Mouse (Mus musculus): ENCODE results near the gene Alyref. TPM values are rescaled to one million over a fixed set of nuclear protein-coding genes. Genes with fewer than 3 reads are reported as not detected.
A peak's percentile ranks its signal among the peaks of the same experiment; 100 is the strongest.
"Not testable (repeated sequence)": the region's sequence is repeated elsewhere in the genome, so short reads cannot be mapped to it uniquely, and the experiment has no call there.

Alyref gene
- polyA plus RNA-seq, 1 experiment from 2014 or later, result 352 TPM

DNA sequence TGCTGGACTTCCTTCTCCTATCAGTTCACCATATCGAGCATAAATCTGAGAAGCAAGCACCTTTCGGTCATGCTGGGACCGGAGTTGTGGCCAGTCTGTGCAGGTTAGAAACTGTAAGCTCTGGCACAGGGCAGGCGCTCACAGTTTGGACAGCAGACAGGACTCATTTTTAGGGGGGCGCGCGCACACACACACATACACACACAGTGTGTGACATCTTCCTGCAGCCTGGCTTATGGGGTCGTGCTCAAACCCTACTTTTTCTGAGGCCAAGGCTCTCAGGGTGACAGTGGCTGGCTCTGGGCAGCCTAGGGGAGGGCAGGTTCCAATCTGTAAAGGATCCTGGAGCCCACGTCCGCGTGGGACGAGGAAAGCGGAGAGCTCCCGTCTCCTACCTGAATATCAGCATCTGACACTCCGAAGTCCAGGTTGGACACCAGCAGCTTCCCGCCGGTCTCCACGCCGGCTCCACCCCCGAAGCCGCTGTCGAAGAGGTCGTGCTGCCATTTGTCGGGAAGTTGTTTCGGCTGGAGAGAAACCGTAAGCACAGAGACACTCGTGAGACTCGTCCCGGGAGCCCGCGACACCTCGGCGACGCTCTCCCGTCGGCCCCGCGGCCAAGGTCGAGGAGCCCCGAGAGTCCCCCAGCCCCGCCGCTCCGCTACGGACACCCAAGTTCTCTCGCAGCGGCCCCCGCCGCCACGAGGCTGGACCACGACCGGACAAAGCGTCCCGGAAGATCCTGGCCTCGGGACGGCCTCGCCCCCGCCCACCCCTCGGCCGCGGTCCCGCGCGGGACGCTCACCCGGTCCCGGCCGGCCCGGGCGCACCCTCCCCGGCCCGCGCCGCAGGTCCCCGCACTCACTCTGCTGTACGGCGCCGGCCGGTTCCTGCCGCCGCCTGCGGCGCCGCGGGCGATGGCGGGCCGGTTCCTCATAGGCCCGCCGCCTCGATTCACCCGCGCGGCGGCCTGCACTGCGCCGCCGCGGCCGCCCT is 627 bp downstream of the Alyref start:
- H3K9ac ChIP-seq (ENCODE audit: low read length), result peak overlapping the region; percentile 98
- H3K9me3 ChIP-seq (replicated peaks; ENCODE audit: control insufficient read depth, low read length), result no peaks in the 10 kb centered on the region
- H3K4me1 ChIP-seq (ENCODE audit: control insufficient read depth, insufficient read depth, low read length), result peaks cover 16% of the 10 kb centered on the region
- H3K36me3 ChIP-seq (ENCODE audit: control insufficient read depth, insufficient read depth, low read length), result peaks cover 58% of the 10 kb centered on the region
- peak overlapping the region; percentile 86 for H3K27ac ChIP-seq (ENCODE audit: low read depth, low read length)
- DNase-seq (ENCODE audit: low spot score) (no peak), ATAC-seq (peak; percentile 65)
- 6% methylated on average over 77 of the region's 99 CpGs for WGBS
- H3K4me3 ChIP-seq (ENCODE audit: low read depth, low read length), result peak overlapping the region; percentile 97
- H3K27me3 ChIP-seq (replicated peaks; ENCODE audit: control insufficient read depth, insufficient read depth, low read length), result no peaks in the 10 kb centered on the region
- peak overlapping the region; percentile 72 for H3K4me2 ChIP-seq (ENCODE audit: low read length)

DNA sequence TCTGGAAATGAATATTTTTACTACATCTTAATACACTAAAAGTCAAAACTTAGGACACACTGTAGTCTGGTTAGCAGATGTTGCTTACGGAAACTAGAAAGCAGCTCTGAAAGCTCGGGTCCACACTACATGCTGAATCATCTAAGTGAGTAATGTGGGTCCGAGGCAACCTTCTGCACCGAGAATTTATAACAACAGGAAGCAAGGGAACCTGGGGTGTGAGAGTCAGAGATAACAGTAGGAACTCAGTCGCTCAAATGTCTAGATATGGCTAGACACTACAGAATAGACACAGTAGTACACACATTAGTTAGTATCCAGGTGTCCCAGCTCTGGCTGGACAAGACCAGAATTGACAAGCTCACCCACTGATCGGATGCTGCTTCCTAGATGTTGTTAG is 9.6 kb downstream of the Alyref start:
- Histone ChIP-seq H3K36me3 (ENCODE audit: control insufficient read depth, insufficient read depth, low read length) (peaks cover 89% of the 10 kb centered on the region), H3K27me3 (replicated peaks; ENCODE audit: control insufficient read depth, insufficient read depth, low read length) (no peaks in the 10 kb centered on the region), H3K4me1 (ENCODE audit: control insufficient read depth, insufficient read depth, low read length) (no peaks in the 10 kb centered on the region), H3K27ac (ENCODE audit: low read depth, low read length) (no peak overlapping the region), H3K4me2 (ENCODE audit: low read length) (no peak overlapping the region), H3K4me3 (ENCODE audit: low read depth, low read length) (no peak overlapping the region), H3K9ac (ENCODE audit: low read length) (no peak overlapping the region), H3K9me3 (replicated peaks; ENCODE audit: control insufficient read depth, low read length) (no peaks in the 10 kb centered on the region)
- ATAC-seq (no peak), DNase-seq (ENCODE audit: low spot score) (no peak)
- WGBS, result 97% methylated on average over 6 of the region's 6 CpGs

DNA sequence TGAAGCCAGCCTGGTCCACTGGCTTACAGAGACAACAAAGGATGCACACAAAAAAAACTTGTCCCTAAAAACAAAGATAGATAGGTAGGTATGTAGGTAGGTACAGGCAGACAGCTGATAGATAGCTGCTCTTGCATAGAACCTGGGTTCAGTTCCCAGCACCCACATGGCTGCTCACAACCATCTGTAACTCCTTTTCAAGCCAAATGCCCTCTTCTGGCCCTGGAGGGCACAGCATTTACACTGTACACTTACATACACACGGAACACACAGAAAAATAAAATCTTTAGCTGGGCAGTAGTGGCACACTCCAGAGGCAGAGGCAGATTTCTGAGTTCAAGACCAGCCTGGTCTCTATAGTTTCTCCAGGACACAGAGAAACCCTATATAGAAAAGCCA is 14.2 kb downstream of the Alyref start:
- Histone ChIP-seq H3K27me3 (replicated peaks; ENCODE audit: control insufficient read depth, insufficient read depth, low read length) (no peaks in the 10 kb centered on the region), H3K36me3 (ENCODE audit: control insufficient read depth, insufficient read depth, low read length) (peaks cover 55% of the 10 kb centered on the region), H3K27ac (ENCODE audit: low read depth, low read length) (no peak overlapping the region), H3K4me3 (ENCODE audit: low read depth, low read length) (no peak overlapping the region), H3K4me2 (ENCODE audit: low read length) (no peak overlapping the region), H3K9me3 (replicated peaks; ENCODE audit: control insufficient read depth, low read length) (no peaks in the 10 kb centered on the region), H3K9ac (ENCODE audit: low read length) (no peak overlapping the region), H3K4me1 (ENCODE audit: control insufficient read depth, insufficient read depth, low read length) (peaks cover 10% of the 10 kb centered on the region)
- DNase-seq (ENCODE audit: low spot score) (no peak), ATAC-seq (no peak)
- WGBS, result 97% methylated on average over 1 of the region's 1 CpGs

DNA sequence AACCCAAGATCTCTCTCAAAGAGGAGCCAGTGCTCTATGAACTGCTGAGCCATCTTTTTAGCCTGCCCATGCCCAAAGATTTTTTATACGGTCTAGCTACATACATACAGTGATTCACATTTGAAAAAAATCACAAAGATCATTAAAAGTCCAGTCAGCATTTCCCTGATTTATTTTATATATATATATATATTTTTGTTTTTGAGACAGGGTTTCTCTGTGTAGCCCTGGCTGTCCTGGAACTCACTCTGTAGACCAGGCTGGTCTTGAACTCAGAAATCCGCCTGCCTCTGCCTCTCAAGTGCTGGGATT is 15.2 kb downstream of the Alyref start:
- H3K36me3 ChIP-seq (ENCODE audit: control insufficient read depth, insufficient read depth, low read length), result peaks cover 55% of the 10 kb centered on the region
- H3K9ac ChIP-seq (ENCODE audit: low read length); H3K27me3 ChIP-seq (replicated peaks; ENCODE audit: control insufficient read depth, insufficient read depth, low read length); ATAC-seq; H3K9me3 ChIP-seq (replicated peaks; ENCODE audit: control insufficient read depth, low read length); H3K4me1 ChIP-seq (ENCODE audit: control insufficient read depth, insufficient read depth, low read length); H3K4me2 ChIP-seq (ENCODE audit: low read length); DNase-seq (ENCODE audit: low spot score); H3K4me3 ChIP-seq (ENCODE audit: low read depth, low read length); H3K27ac ChIP-seq (ENCODE audit: low read depth, low read length): not testable (repeated sequence)
- 92% methylated on average over 2 of the region's 2 CpGs for WGBS

DNA sequence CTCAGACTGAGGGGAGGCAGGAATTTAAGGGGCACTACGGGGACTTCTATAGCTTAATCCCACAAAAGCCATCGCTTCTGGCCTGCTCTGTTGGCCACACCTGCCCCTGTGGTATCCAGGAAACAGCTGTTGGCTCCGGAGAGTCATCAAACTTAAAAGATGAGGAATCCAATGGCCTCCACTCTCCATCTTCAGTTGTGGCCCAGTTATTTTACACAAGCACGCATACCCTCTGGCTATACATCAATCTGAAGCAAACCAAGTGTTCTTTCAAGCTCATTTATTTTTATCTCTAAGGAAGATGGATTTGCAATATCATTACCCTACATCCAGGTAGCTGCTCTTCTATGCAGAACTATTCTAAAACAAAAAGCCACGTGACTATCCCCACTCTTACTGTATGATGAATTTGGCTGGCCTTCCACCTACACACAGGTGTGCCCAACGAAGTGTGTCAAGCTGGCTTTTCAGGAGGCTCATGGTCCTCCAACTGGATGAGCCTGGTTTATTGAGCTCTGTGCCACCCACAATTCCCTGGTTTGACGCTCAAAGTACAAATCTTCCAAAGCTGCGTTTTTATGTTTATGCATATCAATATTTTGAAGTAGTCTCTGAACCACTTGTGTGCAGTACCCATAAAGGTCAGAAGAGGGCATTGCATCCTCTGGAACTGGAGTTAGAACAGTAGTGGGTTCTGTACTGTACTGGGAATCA is 15.7 kb downstream of the Alyref start:
- no peaks in the 10 kb centered on the region for H3K27me3 ChIP-seq (replicated peaks; ENCODE audit: control insufficient read depth, insufficient read depth, low read length)
- H3K9me3 ChIP-seq (replicated peaks; ENCODE audit: control insufficient read depth, low read length), result no peaks in the 10 kb centered on the region
- DNase-seq (ENCODE audit: low spot score), result peak; percentile 24
- peaks cover 55% of the 10 kb centered on the region for H3K36me3 ChIP-seq (ENCODE audit: control insufficient read depth, insufficient read depth, low read length)
- peak overlapping the region; percentile 85 for H3K4me2 ChIP-seq (ENCODE audit: low read length)
- WGBS, result 75% methylated on average over 8 of the region's 8 CpGs
- peaks cover 10% of the 10 kb centered on the region for H3K4me1 ChIP-seq (ENCODE audit: control insufficient read depth, insufficient read depth, low read length)
- H3K27ac ChIP-seq (ENCODE audit: low read depth, low read length), result peak overlapping the region; percentile 95
- peak overlapping the region; percentile 95 for H3K9ac ChIP-seq (ENCODE audit: low read length)
- H3K4me3 ChIP-seq (ENCODE audit: low read depth, low read length), result peak overlapping the region; percentile 89
- no peak for ATAC-seq

DNA sequence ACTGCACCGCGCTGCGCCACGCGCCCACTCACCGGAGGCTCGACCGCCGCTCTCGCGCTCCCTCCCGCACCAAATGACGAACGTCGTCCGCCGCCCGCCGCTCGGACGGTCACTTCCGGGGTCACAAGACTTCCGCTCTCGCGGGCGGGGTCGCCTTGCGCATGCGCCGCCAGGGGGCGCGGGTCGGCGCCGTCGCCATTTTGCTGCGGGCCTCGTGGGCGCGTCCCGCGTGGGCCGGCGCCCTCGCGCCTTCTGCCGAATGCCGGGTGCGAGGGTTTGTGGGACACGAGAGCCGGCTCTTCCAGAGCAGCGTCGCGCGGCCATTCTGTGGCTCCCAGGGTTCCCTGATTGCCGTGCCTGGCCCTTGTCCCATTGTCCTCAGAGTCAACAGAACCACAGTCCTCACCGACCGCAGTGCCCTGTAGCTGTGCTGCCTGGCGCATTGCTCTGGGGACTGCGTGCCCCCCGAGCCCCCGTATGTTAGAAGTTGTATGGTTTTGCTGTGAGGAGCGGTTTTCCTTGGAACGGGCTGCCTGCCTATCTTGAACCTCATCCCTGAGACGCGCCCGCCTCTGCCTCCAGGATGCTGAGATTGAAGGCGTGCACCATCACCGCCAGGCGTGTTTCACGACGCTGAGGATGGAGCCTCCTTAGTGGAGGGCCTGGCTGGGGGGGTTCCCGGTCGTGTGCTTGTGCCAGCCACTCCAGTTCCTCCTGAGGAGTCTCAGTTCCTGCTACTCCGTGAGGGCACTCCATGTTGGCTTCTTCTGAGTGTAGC is 16.5 kb downstream of the Alyref start, which contains the start of gene Arhgdia:
Gene Arhgdia, minus strand, starts transcription at position 135 of the 778 bp plus-strand sequence.
- Histone ChIP-seq H3K9me3 (replicated peaks; ENCODE audit: control insufficient read depth, low read length) (no peaks in the 10 kb centered on the region), H3K4me2 (ENCODE audit: low read length) (peak within 1 kb of the TSS; percentile 85), H3K4me3 (ENCODE audit: low read depth, low read length) (peak within 1 kb of the TSS; percentile 89), H3K4me1 (ENCODE audit: control insufficient read depth, insufficient read depth, low read length) (peaks cover 10% of the 10 kb centered on the region), H3K36me3 (ENCODE audit: control insufficient read depth, insufficient read depth, low read length) (peaks cover 51% of the 10 kb centered on the region), H3K27me3 (replicated peaks; ENCODE audit: control insufficient read depth, insufficient read depth, low read length) (no peaks in the 10 kb centered on the region), H3K27ac (ENCODE audit: low read depth, low read length) (peak within 1 kb of the TSS; percentile 95), H3K9ac (ENCODE audit: low read length) (peak within 1 kb of the TSS; percentile 95)
- WGBS, result 6% methylated on average over 62 of the region's 75 CpGs
- ATAC-seq (peak; percentile 65), DNase-seq (ENCODE audit: low spot score) (peak; percentile 90)

DNA sequence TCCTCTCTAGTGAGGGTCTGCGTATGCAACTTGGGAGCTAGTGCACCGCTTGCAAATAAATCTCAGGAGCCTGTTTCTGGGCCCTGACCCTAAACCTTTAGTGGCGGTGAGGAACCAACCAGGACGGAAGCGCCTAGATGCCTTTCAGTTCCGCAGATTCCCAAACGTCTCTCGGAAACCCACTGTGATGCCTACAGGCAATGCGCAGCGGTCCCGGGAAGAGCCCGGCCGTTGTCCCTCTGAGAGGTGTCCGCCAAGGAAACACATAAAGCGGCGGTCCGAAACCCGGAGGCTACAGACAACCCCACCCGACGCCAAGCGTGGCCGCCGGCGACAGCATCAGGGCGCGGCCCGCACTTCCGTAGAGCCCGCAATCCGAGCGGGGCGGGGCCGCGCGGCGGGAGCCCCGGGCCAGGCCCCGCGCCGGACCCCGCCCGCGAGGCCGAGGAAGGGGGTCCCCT is 17.3 kb downstream of the Alyref start:
- peak overlapping the region; percentile 95 for H3K9ac ChIP-seq (ENCODE audit: low read length)
- H3K4me3 ChIP-seq (ENCODE audit: low read depth, low read length), result peak overlapping the region; percentile 89
- H3K4me2 ChIP-seq (ENCODE audit: low read length), result peak overlapping the region; percentile 85
- H3K4me1 ChIP-seq (ENCODE audit: control insufficient read depth, insufficient read depth, low read length), result peaks cover 10% of the 10 kb centered on the region
- peak overlapping the region; percentile 95 for H3K27ac ChIP-seq (ENCODE audit: low read depth, low read length)
- H3K27me3 ChIP-seq (replicated peaks; ENCODE audit: control insufficient read depth, insufficient read depth, low read length), result no peaks in the 10 kb centered on the region
- no peaks in the 10 kb centered on the region for H3K9me3 ChIP-seq (replicated peaks; ENCODE audit: control insufficient read depth, low read length)
- ATAC-seq (peak; percentile 50), DNase-seq (ENCODE audit: low spot score) (peak; percentile 34)
- peaks cover 43% of the 10 kb centered on the region for H3K36me3 ChIP-seq (ENCODE audit: control insufficient read depth, insufficient read depth, low read length)
- WGBS, result under 1% methylated on average over 44 of the region's 44 CpGs

DNA sequence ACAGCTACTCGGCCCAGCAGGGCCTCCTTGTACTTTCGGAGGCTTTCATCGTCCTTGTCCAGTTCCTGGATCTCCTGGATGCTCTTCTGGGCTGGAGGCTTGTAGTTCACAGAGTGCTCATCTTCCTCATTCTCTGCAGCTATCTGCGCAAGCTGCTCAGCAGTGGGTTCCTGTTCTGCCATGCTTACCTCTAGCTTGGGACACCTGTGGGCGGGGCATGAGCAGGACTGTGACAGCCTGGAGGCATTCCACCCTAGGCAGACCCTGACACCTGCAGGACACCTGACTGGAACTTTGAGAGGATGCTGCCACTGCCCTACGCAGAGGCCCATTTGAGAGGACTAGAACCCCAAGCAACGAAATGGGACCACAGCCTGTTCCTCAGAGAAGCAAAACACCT is 18.0 kb downstream of the Alyref start:
- Histone ChIP-seq H3K4me1 (ENCODE audit: control insufficient read depth, insufficient read depth, low read length) (peaks cover 10% of the 10 kb centered on the region), H3K4me2 (ENCODE audit: low read length) (peak overlapping the region; percentile 85), H3K27ac (ENCODE audit: low read depth, low read length) (peak overlapping the region; percentile 95; the same call in 1 of the 2 replicates), H3K9ac (ENCODE audit: low read length) (peak overlapping the region; percentile 95), H3K9me3 (replicated peaks; ENCODE audit: control insufficient read depth, low read length) (no peaks in the 10 kb centered on the region), H3K36me3 (ENCODE audit: control insufficient read depth, insufficient read depth, low read length) (peaks cover 36% of the 10 kb centered on the region), H3K4me3 (ENCODE audit: low read depth, low read length) (peak overlapping the region; percentile 89), H3K27me3 (replicated peaks; ENCODE audit: control insufficient read depth, insufficient read depth, low read length) (no peaks in the 10 kb centered on the region)
- DNase-seq (ENCODE audit: low spot score) (no peak), ATAC-seq (no peak)
- 62% methylated on average over 7 of the region's 7 CpGs for WGBS

All from forebrain, embryonic 14.5 days (tissue).